Mouse (Mus musculus) lung, postnatal 4 days (tissue): ENCODE data around the gene Prkg1.
A peak's percentile ranks its signal among the peaks of the same experiment; 100 is the strongest.

Experiments
- DNase-seq, 2 experiments: peaks; one replicate each; pipeline ENCODE4 v3.0.0; 2021

The Prkg1 gene

DNA sequence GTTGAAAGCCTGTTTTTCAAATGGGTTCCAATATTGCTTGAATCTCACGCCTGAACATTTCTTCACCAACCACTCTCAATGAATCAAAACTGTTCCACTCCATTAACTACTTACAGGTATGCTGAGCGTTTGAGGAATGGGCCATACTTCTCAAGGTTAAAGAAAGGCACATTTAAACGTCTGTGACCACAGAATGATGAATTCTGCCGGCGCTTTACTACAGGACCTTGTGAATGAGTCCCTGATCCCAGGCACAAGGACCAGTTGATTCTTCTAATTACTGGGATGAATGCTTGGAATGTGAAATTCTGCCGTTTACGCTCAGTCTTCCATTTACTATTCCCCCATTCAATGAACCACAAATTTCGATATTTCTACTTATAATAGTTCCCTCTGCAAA is 632.2 kb downstream of the Prkg1 start:
- DNase-seq = no peak

DNA sequence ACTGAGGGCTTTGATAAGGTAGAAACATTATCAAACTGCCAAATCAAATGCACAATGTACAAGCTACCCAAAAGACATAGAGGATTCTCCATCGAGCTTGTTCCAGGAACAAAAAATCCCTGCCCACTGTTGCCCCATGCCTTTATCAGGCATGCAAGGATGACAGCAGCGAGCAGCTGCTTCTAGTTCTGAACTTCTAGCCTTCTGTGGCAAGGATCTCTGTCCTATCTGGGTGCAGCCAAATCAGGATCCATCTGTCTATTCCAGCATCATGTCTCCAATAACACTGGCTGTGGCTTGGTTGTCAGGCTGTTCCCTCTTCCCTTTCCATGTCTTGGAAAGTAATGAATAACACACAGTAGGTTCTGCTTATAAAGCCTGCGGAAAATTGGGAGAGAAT is 640.2 kb downstream of the Prkg1 start:
- no peak for DNase-seq

DNA sequence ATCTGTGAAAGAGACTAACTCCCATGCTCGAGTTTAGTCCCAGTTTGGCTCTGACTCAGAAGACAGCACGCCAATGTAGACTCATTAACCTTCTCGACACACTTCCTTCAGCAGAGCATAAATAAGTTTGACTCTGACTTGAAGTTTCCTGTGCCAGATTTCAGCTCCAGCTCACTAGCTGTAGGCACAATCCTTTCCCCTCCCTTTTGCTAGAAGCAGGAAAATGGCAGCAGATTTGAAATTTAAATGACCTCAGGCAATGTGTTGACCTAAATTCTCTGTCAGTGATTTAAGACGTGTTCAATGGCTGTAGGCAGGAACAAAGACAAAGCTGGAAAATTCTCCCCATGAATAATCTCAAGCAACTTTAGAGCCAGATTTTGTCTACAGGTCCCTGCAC is 650.1 kb downstream of the Prkg1 start:
- DNase-seq = no peak

DNA sequence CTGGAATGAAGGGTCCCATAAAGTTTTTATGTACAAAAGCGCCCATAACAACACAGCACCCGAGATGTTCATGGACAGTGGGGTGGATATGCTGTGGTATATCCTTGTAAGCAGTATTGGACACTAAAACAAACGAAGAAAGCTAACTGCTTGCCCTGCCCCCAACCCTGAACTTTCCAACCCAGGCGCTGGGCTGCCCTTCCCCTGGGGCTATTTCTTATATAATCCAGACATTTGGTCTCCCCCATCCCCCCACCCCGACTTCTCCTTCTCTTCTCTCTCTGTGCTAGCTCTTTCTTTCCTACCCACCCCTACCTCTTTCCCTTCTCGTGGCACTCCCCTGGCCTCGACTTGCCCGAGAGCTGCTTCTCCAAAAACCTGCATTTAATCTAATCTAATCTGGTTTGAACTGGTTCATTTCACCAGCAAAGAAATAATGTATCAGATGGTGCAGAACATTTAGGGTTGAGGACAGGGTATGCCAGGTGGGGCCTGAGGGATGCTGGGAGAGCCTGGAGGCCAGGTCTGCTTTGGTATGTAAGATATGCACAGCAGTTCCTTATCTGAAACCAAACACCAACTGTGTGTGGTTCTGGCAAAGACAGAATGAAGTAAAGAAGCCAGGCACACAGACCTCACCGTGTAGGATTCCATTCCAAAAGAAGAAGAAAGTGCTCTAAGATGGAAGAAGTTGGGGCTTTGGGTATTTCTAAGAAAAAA is 657.8 kb downstream of the Prkg1 start:
- DNase-seq = no peak

DNA sequence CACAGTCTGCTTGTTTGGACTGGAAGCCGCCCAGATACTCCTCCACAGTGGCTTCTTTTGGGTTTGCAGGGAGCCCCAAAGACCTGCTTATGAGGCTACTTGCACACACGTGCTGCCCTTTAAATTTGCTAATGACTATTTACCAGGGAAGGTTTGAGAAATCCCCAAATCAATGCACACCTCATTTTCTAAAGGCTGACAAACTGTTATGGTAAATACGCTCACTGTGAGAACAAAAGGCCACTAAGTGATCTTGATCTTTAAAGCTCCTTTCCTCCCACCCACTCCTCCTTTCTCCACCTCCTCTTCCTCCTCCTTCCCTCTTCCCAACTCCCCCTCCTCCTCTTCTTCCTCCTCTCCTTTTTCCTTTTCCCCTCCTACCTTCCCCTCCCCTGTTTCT is 658.8 kb downstream of the Prkg1 start:
- DNase-seq = no peak

DNA sequence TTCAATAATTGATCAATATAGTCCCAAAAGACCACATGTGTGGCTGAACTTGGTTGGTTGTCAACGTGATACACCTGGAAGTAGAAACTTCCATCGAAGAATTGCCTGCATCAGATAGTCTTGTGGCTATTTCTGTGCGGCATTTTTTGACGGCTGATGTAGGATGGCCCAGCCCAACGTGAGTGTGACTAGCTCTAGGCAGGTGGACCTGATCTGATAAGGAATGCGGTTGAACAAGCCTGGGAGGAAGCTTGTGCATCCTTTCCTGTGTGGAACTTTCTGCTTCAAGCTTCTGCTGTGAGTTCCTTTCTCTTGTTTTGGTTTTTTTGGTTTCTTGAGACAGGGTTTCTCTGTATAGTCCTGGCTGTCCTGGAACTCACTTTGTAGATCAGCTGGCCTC is 660.1 kb downstream of the Prkg1 start:
- DNase-seq = no peak

DNA sequence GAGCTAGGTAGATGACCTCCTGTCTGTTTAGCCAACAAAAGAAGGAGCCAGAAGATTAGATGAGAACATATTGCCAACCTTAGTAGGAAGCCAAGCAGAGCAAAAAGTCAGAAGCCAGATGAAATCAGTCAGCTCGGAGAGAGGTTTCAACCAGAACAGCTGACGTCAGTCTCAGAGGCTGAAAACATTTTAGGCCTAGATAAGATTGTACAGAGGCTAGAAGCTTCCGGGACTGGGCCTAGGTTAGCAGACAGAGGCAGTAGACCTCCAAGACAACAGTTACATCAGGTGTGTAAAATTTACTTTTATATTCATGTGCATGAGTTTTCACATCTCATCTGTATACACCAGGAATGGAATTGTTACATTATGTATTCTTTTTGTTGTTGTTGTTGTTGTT is 665.5 kb downstream of the Prkg1 start:
- DNase-seq = no peak

DNA sequence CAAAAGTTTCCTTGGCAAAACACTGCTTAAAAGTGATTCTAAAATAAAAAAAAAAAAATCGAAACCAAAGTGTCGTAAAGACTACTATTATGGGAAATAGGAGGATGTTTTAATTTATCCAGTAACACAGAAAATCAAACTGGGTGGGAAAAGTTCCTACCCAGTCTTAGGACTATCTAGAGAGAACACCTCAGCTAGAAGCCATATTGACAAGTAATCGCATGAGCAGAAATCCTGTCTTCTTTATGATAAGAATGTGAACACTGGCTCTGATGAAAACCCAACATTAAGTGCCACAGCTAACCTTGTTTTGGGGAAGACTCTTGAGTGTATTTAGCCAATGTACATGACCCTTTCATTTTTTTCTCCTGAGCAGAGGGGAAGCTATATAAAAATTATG is 667.0 kb downstream of the Prkg1 start:
- no peak for DNase-seq

DNA sequence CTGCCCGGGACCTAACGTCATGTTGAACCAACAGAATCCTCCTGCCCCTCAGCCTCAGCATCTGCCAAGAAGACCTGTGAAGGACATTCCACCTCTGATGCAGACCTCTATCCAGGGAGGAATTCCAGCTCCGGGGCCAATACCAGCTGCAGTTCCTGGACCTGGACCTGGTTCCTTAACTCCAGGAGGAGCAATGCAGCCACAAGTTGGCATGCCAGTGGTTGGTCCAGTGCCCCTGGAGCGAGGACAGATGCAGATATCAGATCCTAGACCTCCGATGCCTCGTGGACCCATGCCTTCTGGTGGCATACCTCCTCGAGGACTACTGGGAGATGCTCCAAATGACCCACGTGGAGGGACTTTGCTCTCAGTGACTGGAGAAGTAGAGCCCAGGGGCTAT is 681.1 kb downstream of the Prkg1 start:
- peak in 1 of 2 experiments; percentile 23 for DNase-seq

DNA sequence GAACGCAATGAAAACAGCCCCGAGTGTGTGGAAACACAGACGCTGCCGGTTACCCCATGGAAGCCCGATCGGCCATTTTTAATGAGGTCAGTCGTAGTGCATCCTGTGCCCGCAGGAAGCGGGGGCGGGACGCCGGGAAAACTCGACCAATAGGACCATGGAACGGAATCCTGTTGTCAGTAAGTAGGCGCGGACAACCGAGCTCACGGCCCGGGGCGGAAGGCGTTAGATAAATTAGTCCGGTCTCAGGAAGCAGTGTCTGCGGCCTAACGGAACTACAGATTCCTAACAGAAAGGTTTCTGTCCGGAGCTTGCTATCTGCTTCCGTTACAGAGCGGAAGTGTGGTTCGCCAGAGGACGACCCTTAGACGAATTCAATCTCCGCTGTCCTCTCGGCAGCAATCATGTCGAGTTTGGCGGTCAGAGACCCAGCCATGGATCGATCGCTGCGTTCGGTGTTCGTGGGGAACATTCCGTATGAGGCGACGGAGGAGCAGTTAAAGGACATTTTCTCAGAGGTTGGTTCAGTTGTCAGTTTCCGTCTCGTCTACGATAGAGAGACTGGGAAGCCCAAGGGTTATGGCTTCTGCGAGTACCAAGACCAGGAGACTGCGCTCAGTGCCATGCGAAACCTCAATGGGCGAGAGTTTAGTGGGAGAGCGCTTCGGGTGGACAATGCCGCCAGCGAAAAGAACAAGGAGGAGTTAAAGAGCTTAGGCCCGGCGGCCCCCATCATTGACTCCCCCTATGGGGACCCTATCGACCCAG is 682.0 kb downstream of the Prkg1 start, which contains the start of gene Cstf2t:
Gene Cstf2t (plus strand): TSS at position 176 of the 768 bp plus-strand sequence.
- DNase-seq = peak; percentile 100

DNA sequence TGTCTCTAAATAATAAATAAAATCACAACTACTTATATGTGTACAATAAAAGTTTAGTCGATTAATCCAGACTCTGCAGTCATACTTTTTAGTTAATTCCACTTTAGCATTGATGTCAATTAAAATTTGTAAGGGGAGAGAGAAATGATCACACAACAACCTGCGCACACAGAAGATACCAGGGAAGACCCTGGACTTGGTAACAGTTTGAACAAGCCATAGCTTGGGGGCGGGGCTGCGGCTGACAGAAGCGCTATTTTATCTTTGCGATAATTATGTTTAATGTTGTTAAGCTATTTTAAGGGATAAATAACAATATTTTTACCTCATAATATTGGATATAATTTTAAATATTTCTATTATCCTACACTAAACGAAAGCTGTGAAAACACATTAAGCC is 682.6 kb downstream of the Prkg1 start:
- DNase-seq = no peak

DNA sequence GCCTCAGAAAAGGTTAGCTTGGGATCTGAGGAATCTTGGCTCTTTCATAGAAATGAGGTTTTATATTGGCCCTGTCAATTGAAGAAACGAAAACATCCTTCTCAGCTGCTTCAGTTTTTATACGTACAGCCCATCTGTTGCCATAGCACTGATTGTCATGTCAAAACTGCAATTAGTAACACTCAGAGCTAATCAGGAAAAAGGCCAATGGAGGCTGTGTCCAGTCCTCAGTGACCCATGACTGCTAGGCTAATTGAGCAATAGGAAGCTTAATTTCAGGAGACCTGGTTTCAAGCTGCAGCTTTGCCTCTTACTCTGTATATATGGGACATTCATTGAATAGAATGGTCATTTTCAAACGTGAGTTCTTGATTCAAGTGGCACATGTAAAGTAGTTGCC is 686.6 kb downstream of the Prkg1 start:
- no peak for DNase-seq

DNA sequence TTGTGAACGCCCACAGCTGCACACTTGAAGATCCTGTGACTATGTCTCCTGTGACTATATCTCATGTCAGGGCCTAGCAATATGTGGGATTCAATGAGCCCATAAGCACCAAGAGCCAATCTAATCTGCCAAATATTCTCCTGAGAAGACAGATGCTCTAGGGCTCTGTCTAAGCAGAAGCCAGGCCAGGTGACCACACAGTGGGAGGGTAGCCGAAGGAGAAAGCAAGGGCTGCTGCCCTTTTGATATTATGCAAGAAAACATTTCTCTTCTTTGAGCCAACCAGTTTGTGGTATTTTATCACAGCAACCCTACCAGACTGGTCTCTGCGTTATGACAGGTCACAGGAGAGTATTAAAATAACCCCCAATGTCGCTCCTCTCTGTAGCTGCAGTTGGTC is 688.7 kb downstream of the Prkg1 start:
- DNase-seq = no peak

DNA sequence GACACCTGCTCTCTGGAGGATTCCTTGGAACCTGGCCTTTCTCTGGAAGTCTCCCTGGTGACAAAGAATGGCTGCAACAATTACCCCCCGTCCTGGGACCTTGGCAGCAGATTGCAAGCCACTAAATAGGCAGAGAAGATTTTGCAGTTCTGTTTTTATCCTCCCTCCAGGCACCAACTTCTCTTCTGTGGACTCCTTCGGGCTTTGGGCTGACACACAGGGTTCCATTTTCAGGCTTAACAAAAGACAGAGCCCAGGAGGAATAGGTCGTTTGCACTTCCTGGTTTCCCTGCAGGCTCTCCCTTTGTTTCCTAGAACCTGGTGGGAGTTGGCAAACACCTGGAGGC is 690.1 kb downstream of the Prkg1 start:
- DNase-seq = no peak

DNA sequence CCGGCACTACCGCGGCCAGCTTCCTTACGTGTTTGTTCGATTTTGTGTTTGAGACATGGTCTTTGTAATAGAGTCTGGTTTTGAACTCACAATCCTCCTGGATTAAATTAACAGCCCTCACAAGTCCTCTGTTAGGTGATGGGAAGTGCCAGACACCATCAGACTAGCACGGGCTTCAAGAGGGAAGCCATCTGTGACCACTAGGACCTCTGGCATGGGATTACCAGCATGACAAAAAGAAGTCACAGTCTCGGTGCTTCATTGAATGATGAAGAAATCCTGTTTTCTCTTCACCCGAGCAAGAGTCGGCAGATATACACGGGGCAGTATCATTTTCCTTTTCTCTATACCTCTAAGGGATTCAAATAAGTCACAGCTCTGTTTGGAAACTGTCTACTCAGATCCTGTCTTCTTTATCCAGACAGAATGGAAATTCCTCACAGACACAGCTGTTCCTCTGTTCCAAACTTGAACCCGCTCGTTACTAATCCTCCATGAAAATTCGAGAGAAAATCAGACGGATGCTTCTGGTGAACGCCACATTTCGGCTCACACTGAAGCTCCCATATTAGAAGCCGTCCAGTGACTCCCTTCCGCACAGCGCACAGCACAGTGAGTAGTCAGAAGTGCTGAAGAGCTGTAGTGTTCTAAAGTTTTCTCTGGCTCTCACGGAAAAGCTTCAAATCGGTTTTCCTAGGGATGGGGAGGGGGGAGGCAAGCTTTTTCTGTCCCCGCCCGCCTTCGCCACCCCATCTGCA is 690.7 kb downstream of the Prkg1 start:
- DNase-seq = no peak

DNA sequence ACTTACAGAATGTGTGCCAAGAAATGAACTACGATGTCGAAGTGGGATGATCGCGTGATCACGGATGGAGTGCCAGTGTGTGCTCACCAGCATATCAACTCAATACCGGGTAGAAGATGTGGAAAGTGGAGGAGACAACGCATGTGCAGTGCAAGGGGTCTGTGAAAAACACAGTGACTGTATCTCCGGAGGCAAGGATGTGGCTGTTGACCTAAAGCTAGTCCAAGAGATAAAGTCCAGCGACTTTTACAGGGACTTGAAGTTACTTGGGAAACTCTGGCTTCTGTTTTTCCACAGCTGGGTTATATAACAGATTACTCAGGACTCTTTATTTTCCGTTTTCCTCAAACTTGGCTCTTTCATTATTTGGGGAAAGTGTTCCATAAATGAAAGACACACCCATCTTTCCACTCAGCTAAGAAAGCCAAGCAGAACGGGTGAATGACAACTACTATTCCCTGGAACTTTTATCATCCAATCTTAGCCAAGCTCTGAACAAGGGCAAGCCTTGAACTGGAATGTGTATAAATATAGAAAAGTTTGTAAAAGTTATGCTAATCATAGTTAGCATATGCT is 699.5 kb downstream of the Prkg1 start:
- no peak for DNase-seq

DNA sequence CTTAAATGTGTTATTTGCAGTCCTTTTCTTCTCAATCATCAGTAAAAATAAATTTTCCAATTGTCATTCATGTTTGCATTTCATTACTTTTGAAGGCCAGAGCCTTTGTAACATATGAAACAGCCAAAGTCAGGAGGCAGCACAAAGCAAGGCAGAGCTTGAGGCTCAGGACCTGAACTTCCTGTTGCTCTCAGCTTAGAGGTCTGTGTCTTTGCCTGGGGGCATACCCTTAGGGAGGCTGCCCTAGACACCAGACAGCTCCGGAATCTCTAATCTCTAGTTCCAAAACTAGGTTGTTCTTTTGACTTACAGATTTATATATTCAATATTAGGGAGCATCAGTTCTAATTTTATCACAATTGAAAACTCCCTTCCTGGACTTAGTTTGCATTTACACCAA is 700.1 kb downstream of the Prkg1 start:
- no peak for DNase-seq

DNA sequence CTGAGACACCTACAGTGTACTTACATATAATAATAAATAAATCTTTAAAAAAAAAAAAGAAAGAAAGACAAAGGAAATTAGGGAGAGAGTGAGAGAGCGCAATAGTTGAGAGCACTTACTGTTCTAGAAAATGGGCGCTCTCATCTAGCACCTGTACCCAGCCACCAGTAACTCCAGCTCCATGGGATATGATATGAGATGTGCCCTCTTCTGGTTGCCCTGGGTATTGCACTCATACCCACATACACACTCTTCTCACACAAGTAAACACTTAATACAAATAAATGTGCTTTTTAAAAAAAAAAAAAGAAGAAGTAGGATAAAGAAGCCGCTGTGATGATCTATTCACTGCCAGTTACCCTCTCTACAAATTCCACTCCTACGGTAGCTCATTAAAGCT is 718.2 kb downstream of the Prkg1 start:
- no peak for DNase-seq

DNA sequence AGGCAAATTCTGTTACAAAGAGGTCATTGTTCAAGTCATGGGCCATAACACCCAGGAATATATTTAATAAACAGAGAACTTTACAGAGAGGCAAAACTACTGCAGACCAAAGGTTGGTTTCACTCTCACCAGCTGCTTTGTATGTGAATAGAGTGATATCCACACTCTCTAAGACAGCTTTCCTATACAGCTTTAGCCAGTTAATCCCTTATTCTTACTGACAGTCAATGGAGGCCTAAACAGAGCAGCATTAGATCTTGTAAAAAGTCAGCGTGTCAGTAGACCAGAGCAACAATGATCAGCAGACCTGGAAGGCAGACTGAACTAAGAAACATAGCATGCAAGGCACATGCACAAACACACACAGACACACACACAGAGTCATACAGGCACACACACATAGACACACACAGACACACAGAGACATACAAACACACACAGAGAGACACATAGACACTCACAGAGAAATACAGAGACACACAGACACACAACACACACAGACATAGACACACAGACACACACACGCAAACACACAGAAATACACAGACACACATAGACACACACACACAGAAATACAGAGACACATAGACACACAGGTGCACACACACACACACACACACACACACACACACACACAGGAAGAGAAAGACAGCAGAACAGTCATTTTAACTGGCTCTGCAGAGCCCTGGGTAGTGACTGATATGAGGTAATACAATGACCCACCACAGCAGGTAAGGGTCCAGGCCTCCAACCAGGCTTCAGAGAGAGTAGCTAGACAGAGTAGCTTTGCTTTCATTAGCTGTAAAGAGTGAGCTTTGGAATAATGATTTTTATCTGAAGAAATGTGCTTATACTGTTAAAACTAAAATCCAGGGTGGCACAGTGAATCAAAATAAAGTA is 723.6 kb downstream of the Prkg1 start:
- DNase-seq = no peak

DNA sequence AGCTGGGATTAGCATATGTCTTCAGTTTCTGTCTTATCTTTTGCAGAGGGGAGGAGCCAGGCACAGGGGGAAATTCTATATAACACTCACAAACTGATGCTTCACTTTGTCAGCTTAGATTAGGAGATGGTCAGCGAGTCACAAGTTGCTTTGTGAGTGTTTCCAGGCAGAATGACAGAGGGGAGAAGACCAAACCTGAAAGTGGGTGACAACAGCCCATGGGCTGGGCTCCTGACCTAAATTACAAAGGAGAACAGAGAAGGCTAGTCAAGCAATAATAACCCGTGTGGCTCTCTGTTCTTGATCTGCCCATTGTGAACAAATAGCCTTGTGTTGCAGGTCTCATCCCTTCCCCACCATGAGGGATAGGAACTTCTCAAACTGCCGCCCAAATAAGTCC is 725.9 kb downstream of the Prkg1 start:
- no peak for DNase-seq

DNA sequence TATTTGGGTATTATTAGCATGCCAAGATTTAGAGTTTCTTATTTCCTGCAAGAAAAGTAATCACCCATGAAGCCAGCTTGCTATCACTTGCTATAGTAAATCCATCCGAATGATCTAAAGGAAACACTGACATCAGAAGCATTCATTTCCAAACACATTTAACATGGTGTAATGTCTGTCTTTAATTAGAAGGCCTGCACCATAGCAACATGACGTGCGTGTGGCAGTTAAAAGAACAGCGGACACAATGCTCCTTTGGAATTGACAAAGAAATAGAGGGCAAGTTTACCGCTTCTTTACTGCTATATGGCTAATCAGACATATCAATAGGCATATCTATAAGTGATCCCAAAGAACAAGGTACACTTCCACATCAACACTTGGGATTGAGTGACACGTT is 733.2 kb downstream of the Prkg1 start:
- no peak for DNase-seq

DNA sequence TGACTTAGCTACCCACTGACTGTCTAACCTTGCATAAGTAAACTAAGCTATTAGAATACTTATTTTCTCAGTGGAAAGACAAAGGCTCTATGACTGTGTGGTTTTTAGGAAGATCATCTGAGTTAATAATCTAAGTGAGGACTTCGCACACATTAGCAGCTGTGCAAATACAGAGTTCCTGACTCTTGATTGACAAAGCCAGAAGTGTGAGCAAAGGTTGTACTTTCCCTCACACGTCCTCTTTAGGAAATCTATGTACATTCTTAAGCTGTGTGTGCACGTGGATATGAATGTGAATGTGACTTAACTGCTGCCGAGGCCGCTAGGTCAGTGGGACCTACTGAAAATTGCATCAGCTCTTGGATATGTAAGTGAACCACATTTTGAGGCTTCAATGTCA is 738.0 kb downstream of the Prkg1 start:
- no peak for DNase-seq
